Mouse (Mus musculus): ENCODE results near the gene Stub1. TPM values are rescaled to one million over a fixed set of nuclear protein-coding genes. Genes with fewer than 3 reads are reported as not detected.

The Stub1 gene
- 114 and 130 TPM in 2 replicates for polyA plus RNA-seq (2015; fragmentation: Nextera tagmentation; extraction: Ambion mirVana)

- peak within 1 kb of the TSS; percentile 90 for H3K27ac ChIP-seq (replicated peaks)
- peak within 1 kb of the TSS; percentile 92 for H3K4me2 ChIP-seq
- peaks cover 95% of the 10 kb centered on the region for H3K4me1 ChIP-seq (replicated peaks)
- H3K4me3 ChIP-seq (replicated peaks), result peak within 1 kb of the TSS; percentile 72
- no peaks in the 10 kb centered on the region for H3K9me3 ChIP-seq (replicated peaks)
- peak; percentile 59 for ATAC-seq (ENCODE audit: insufficient read depth)
- no peaks in the 10 kb centered on the region for H3K27me3 ChIP-seq
- H3K9ac ChIP-seq, result peak within 1 kb of the TSS; percentile 79
- H3K36me3 ChIP-seq (replicated peaks), result peaks cover 41% of the 10 kb centered on the region
- WGBS (ENCODE audit: insufficient replicate concordance), result 0% methylated on average over 24 of the region's 24 CpGs
Measured at GRCm38 (mm10) chr17:25833291-25833663, at the start of gene Stub1. Stub1 (minus strand) TSS chr17:25833404.

- WGBS (ENCODE audit: insufficient replicate concordance), result 28% methylated on average over 5 of the region's 5 CpGs
- Histone ChIP-seq H3K4me1 (replicated peaks) (peaks cover 58% of the 10 kb centered on the region), H3K27ac (replicated peaks) (no peak overlapping the region), H3K4me3 (replicated peaks) (no peak overlapping the region), H3K9ac (no peak overlapping the region), H3K36me3 (replicated peaks) (peaks cover 38% of the 10 kb centered on the region), H3K27me3 (no peaks in the 10 kb centered on the region), H3K9me3 (replicated peaks) (no peaks in the 10 kb centered on the region), H3K4me2 (no peak overlapping the region)
- ATAC-seq (ENCODE audit: insufficient read depth), result 0 out of 2 replicates have a peak, but pooled peaks have one; percentile 14
Measured at GRCm38 (mm10) chr17:25882306-25882705, 49.1 kb upstream of the Stub1 start.

- Histone ChIP-seq H3K27ac (replicated peaks) (no peak overlapping the region; the same call in 1 of the 2 replicates), H3K36me3 (replicated peaks) (peaks cover 38% of the 10 kb centered on the region)
- WGBS (ENCODE audit: insufficient replicate concordance), result 64% methylated on average over 4 of the region's 4 CpGs
Measured at GRCm38 (mm10) chr17:25881691-25882090, 48.5 kb upstream of the Stub1 start.

GRCm38 (mm10) chr17:25880913-25881641, 47.9 kb upstream of the Stub1 start:
- WGBS (ENCODE audit: insufficient replicate concordance), result 35% methylated on average over 5 of the region's 5 CpGs
- H3K9me3 ChIP-seq (replicated peaks), result no peaks in the 10 kb centered on the region
- H3K27ac ChIP-seq (replicated peaks), result peak overlapping the region; percentile 14; the same call in 1 of the 2 replicates

More at GRCm38 (mm10) chr17:25881691-25882090, 48.5 kb upstream of the Stub1 start:
- Histone ChIP-seq H3K4me1 (replicated peaks) (peaks cover 60% of the 10 kb centered on the region), H3K9me3 (replicated peaks) (no peaks in the 10 kb centered on the region), H3K4me2 (no peak overlapping the region), H3K4me3 (replicated peaks) (no peak overlapping the region), H3K27me3 (no peaks in the 10 kb centered on the region), H3K9ac (no peak overlapping the region)
- ATAC-seq (ENCODE audit: insufficient read depth), result no peak

GRCm38 (mm10) chr17:25880196-25880910, 47.1 kb upstream of the Stub1 start, which contains the start of gene Wfikkn1:
Wfikkn1 (minus strand) TSS chr17:25880858.
- H3K4me2 ChIP-seq, result no peak within 1 kb of the TSS
- ATAC-seq (ENCODE audit: insufficient read depth), result peak; percentile 14; the same call in 1 of the 2 replicates
- H3K9ac ChIP-seq, result no peak within 1 kb of the TSS
- no peaks in the 10 kb centered on the region for H3K27me3 ChIP-seq
- peaks cover 67% of the 10 kb centered on the region for H3K4me1 ChIP-seq (replicated peaks)
- H3K36me3 ChIP-seq (replicated peaks), result peaks cover 38% of the 10 kb centered on the region
- WGBS (ENCODE audit: insufficient replicate concordance), result 55% methylated on average over 5 of the region's 5 CpGs
- no peaks in the 10 kb centered on the region for H3K9me3 ChIP-seq (replicated peaks)
- H3K27ac ChIP-seq (replicated peaks), result peak within 1 kb of the TSS; percentile 14; the same call in 1 of the 2 replicates
- H3K4me3 ChIP-seq (replicated peaks), result no peak within 1 kb of the TSS

More at GRCm38 (mm10) chr17:25880913-25881641, 47.9 kb upstream of the Stub1 start:
- Histone ChIP-seq H3K4me3 (replicated peaks) (no peak overlapping the region), H3K4me1 (replicated peaks) (peaks cover 63% of the 10 kb centered on the region), H3K9ac (no peak overlapping the region), H3K4me2 (no peak overlapping the region), H3K27me3 (no peaks in the 10 kb centered on the region), H3K36me3 (replicated peaks) (peaks cover 38% of the 10 kb centered on the region)
- no peak for ATAC-seq (ENCODE audit: insufficient read depth)

- Histone ChIP-seq H3K4me2 (no peak overlapping the region), H3K9me3 (replicated peaks) (no peaks in the 10 kb centered on the region), H3K27ac (replicated peaks) (no peak overlapping the region), H3K36me3 (replicated peaks) (peaks cover 38% of the 10 kb centered on the region), H3K4me1 (replicated peaks) (peaks cover 66% of the 10 kb centered on the region), H3K9ac (no peak overlapping the region), H3K27me3 (no peaks in the 10 kb centered on the region), H3K4me3 (replicated peaks) (no peak overlapping the region)
- WGBS (ENCODE audit: insufficient replicate concordance), result 80% methylated on average over 8 of the region's 8 CpGs
- ATAC-seq (ENCODE audit: insufficient read depth), result no peak
Measured at GRCm38 (mm10) chr17:25879750-25880149, 46.5 kb upstream of the Stub1 start.

GRCm38 (mm10) chr17:25879261-25879660, 46.1 kb upstream of the Stub1 start:
- peaks cover 34% of the 10 kb centered on the region for H3K36me3 ChIP-seq (replicated peaks)
- H3K27me3 ChIP-seq, result no peaks in the 10 kb centered on the region
- H3K9ac ChIP-seq, result no peak overlapping the region
- 68% methylated on average over 4 of the region's 4 CpGs for WGBS (ENCODE audit: insufficient replicate concordance)
- no peak overlapping the region for H3K4me3 ChIP-seq (replicated peaks)
- no peak overlapping the region for H3K27ac ChIP-seq (replicated peaks)
- H3K4me1 ChIP-seq (replicated peaks), result peaks cover 71% of the 10 kb centered on the region
- ATAC-seq (ENCODE audit: insufficient read depth), result no peak
- no peaks in the 10 kb centered on the region for H3K9me3 ChIP-seq (replicated peaks)
- no peak overlapping the region for H3K4me2 ChIP-seq

GRCm38 (mm10) chr17:25878611-25879180, 45.5 kb upstream of the Stub1 start:
- Histone ChIP-seq H3K9me3 (replicated peaks) (no peaks in the 10 kb centered on the region), H3K27me3 (no peaks in the 10 kb centered on the region), H3K4me1 (replicated peaks) (peaks cover 76% of the 10 kb centered on the region), H3K36me3 (replicated peaks) (peaks cover 29% of the 10 kb centered on the region), H3K4me3 (replicated peaks) (no peak overlapping the region), H3K9ac (no peak overlapping the region), H3K27ac (replicated peaks) (no peak overlapping the region), H3K4me2 (no peak overlapping the region)
- 87% methylated on average over 19 of the region's 19 CpGs for WGBS (ENCODE audit: insufficient replicate concordance)
- no peak for ATAC-seq (ENCODE audit: insufficient read depth)

GRCm38 (mm10) chr17:25877741-25878610, 44.8 kb upstream of the Stub1 start:
- WGBS (ENCODE audit: insufficient replicate concordance), result 85% methylated on average over 32 of the region's 32 CpGs
- H3K4me3 ChIP-seq (replicated peaks), result no peak overlapping the region
- no peak overlapping the region for H3K4me2 ChIP-seq
- H3K9ac ChIP-seq, result no peak overlapping the region
- peaks cover 75% of the 10 kb centered on the region for H3K4me1 ChIP-seq (replicated peaks)
- no peak overlapping the region for H3K27ac ChIP-seq (replicated peaks)
- peaks cover 24% of the 10 kb centered on the region for H3K36me3 ChIP-seq (replicated peaks)
- no peaks in the 10 kb centered on the region for H3K27me3 ChIP-seq
- no peak for ATAC-seq (ENCODE audit: insufficient read depth)
- no peaks in the 10 kb centered on the region for H3K9me3 ChIP-seq (replicated peaks)

- H3K4me1 ChIP-seq (replicated peaks), result peaks cover 65% of the 10 kb centered on the region
- H3K27ac ChIP-seq (replicated peaks), result no peak overlapping the region
- H3K27me3 ChIP-seq, result no peaks in the 10 kb centered on the region
- no peak overlapping the region for H3K9ac ChIP-seq
- 0 out of 2 replicates have a peak overlapping the region, but pooled peaks have one; percentile 89 for H3K4me2 ChIP-seq
- no peaks in the 10 kb centered on the region for H3K9me3 ChIP-seq (replicated peaks)
- H3K4me3 ChIP-seq (replicated peaks), result no peak overlapping the region
- no peak for ATAC-seq (ENCODE audit: insufficient read depth)
- 81% methylated on average over 3 of the region's 3 CpGs for WGBS (ENCODE audit: insufficient replicate concordance)
- peaks cover 21% of the 10 kb centered on the region for H3K36me3 ChIP-seq (replicated peaks)
Measured at GRCm38 (mm10) chr17:25877025-25877424, 43.8 kb upstream of the Stub1 start.

Data from liver, embryonic 15.5 days (tissue).